Mouse (Mus musculus): ENCODE results near the gene Sf3a2.
"Not testable (repeated sequence)": the region's sequence is repeated elsewhere in the genome, so short reads cannot be mapped to it uniquely, and the experiment has no call there.

The Sf3a2 gene

GRCm38 (mm10) chr10:80804340-80804739, 6.3 kb downstream of the Sf3a2 start:
- no peak for DNase-seq (ENCODE audit: low read depth, low spot score)

- DNase-seq (ENCODE audit: low read depth, low spot score): no peak
Measured at GRCm38 (mm10) chr10:80804916-80805315, 6.9 kb downstream of the Sf3a2 start, which contains the start of gene Amh. Amh (plus strand) TSS chr10:80805243.

GRCm38 (mm10) chr10:80805322-80805721, 7.3 kb downstream of the Sf3a2 start:
- DNase-seq (ENCODE audit: low read depth, low spot score): no peak

GRCm38 (mm10) chr10:80805925-80806324, 7.9 kb downstream of the Sf3a2 start:
- DNase-seq (ENCODE audit: low read depth, low spot score): no peak

GRCm38 (mm10) chr10:80806341-80807056, 8.5 kb downstream of the Sf3a2 start:
- DNase-seq (ENCODE audit: low read depth, low spot score): no peak

GRCm38 (mm10) chr10:80807057-80807627, 9.1 kb downstream of the Sf3a2 start:
- peak; percentile 51 for DNase-seq (ENCODE audit: low read depth, low spot score)

- no peak for DNase-seq (ENCODE audit: low read depth, low spot score)
Measured at GRCm38 (mm10) chr10:80808099-80808984, 10.3 kb downstream of the Sf3a2 start.

GRCm38 (mm10) chr10:80808985-80809632, 11.1 kb downstream of the Sf3a2 start:
- DNase-seq (ENCODE audit: low read depth, low spot score): no peak

GRCm38 (mm10) chr10:80810084-80810483, 12.1 kb downstream of the Sf3a2 start:
- DNase-seq (ENCODE audit: low read depth, low spot score): no peak

- DNase-seq (ENCODE audit: low read depth, low spot score): no peak
Measured at GRCm38 (mm10) chr10:80812391-80813041, 14.5 kb downstream of the Sf3a2 start.

- no peak for DNase-seq (ENCODE audit: low read depth, low spot score)
Measured at GRCm38 (mm10) chr10:80813366-80813765, 15.4 kb downstream of the Sf3a2 start, which contains the start of gene Jsrp1. Jsrp1 (minus strand) TSS chr10:80813498.

GRCm38 (mm10) chr10:80814800-80815199, 16.8 kb downstream of the Sf3a2 start:
- DNase-seq (ENCODE audit: low read depth, low spot score): no peak

GRCm38 (mm10) chr10:80816303-80816702, 18.3 kb downstream of the Sf3a2 start:
- DNase-seq (ENCODE audit: low read depth, low spot score): not testable (repeated sequence)

GRCm38 (mm10) chr10:80817164-80817563, 19.2 kb downstream of the Sf3a2 start:
- DNase-seq (ENCODE audit: low read depth, low spot score): no peak

- DNase-seq (ENCODE audit: low read depth, low spot score): not testable (repeated sequence)
Measured at GRCm38 (mm10) chr10:80817955-80818354, 20.0 kb downstream of the Sf3a2 start.

GRCm38 (mm10) chr10:80818599-80819281, 20.7 kb downstream of the Sf3a2 start:
- no peak for DNase-seq (ENCODE audit: low read depth, low spot score)

- no peak for DNase-seq (ENCODE audit: low read depth, low spot score)
Measured at GRCm38 (mm10) chr10:80819406-80819805, 21.4 kb downstream of the Sf3a2 start.

GRCm38 (mm10) chr10:80821991-80822390, 24.0 kb downstream of the Sf3a2 start:
- DNase-seq (ENCODE audit: low read depth, low spot score): no peak

- no peak for DNase-seq (ENCODE audit: low read depth, low spot score)
Measured at GRCm38 (mm10) chr10:80822528-80822927, 24.5 kb downstream of the Sf3a2 start.

- no peak for DNase-seq (ENCODE audit: low read depth, low spot score)
Measured at GRCm38 (mm10) chr10:80823316-80823715, 25.3 kb downstream of the Sf3a2 start.
